Mouse (Mus musculus) E14TG2a.4 (cell line): ENCODE data around the gene Sys1.

Experiments used
- CTCF ChIP-seq: conservative IDR thresholded peaks from 2 replicates; pipeline ENCODE4 v1.5.1; 2014; ENCODE audit warnings: low read length
- NANOG ChIP-seq: IDR thresholded peaks from 2 replicates; pipeline ENCODE4 v1.6.1; 2014; ENCODE audit warnings: borderline replicate concordance, low read length, mixed read lengths

- TF ChIP-seq CTCF, result peak; percentile 99
- no peak for TF ChIP-seq NANOG
Measured at GRCm38 (mm10) chr2:164517485-164518221, 60.9 kb downstream of the Sys1 start.
